Mouse (Mus musculus) small intestine, adult 2 months (tissue): Measurements from ENCODE around the gene Arhgef1.
"Not testable (repeated sequence)": the region's sequence is repeated elsewhere in the genome, so short reads cannot be mapped to it uniquely, and the experiment has no call there.

Experiments used
- CTCF ChIP-seq: fragments of 200-500 bp; IDR thresholded peaks from 2 replicates; pipeline ENCODE4 v1.5.1; 2012; ENCODE audit warnings: low read depth, mild to moderate bottlenecking, control low read depth, inconsistent platforms, low read length, moderate library complexity, mixed read lengths; ENCODE audit not compliant: insufficient replicate concordance, insufficient read length; ENCODE audit errors: extremely low read depth
- POLR2A ChIP-seq: fragments of 200-500 bp; IDR thresholded peaks from 2 replicates; pipeline ENCODE4 v1.6.1; 2012; ENCODE audit warnings: low read depth, mild to moderate bottlenecking, control low read depth, inconsistent platforms, low read length, moderate library complexity

GRCm38 (mm10) chr7:24895749-24896148, 7.0 kb upstream of the Arhgef1 start:
- TF ChIP-seq CTCF, POLR2A: not testable (repeated sequence)
